Mouse (Mus musculus) liver, embryonic 14.5 days (tissue): ENCODE measurements at regions not wholly inside any gene's neighbourhood (a gene's known extent, or its start where the extent isn't known, plus 50 kb on each side); places are given as distances from the start of the nearest gene placed in this dataset.

ENCODE experiments used
- CTCF ChIP-seq: IDR thresholded peaks from 2 replicates; pipeline ENCODE4 v1.5.1; 2016; ENCODE audit warnings: antibody characterized with exemption, low read depth, control low read depth
- EP300 ChIP-seq: IDR thresholded peaks from 2 replicates; pipeline ENCODE4 v1.6.1; 2016; ENCODE audit warnings: antibody characterized with exemption, low read depth

GRCm38 (mm10) chr8:115618049-115618760 lies 89.4 kb downstream of the Maf start:
- TF ChIP-seq EP300 (no peak), CTCF (no peak)
